Mouse (Mus musculus): ENCODE measurements around the gene Gm29106.
"Not testable (repeated sequence)": the region's sequence is repeated elsewhere in the genome, so short reads cannot be mapped to it uniquely, and the experiment has no call there.

Gene Gm29106

DNA sequence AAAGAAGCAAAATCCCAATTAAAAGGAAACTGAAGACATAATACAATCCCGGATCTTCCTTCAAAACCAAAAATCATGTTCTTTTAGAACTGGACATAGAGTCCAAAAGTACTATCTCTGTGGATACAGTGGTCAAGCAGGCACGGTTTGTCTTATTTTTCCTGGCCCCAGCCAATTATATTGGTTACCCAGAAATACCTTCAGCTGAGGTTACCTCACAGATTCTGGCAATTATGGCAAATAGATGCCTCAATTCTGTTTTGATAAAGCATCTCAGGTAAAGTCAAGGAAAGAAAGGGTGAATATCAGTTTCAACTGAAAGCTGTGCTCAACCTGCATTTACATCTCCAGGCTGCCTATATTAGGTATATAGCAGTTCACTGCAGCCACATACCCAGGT is at the start of gene Gm29106:
TSS of gene Gm29106 (plus strand) at position 301 of the 400 bp plus-strand sequence.
- not testable (repeated sequence) for DNase-seq

- no peak for DNase-seq
Observed at GRCm38 (mm10) chr1:118228540-118228939, 52.2 kb downstream of the Gm29106 start.

GRCm38 (mm10) chr1:118236032-118236431 is 59.7 kb downstream of the Gm29106 start:
- no peak for DNase-seq

All from B cell, adult 2 months (primary cell).